Mouse (Mus musculus) liver (tissue): Measurements from ENCODE around the gene Kcnk12.

Source experiments
- DNase-seq: peaks from one replicate; pipeline ENCODE4 v3.0.0-alpha.2; 2020; ENCODE audit warnings: mixed read lengths

Kcnk12 gene

GRCm38 (mm10) chr17:87784911-87785310, 12.9 kb downstream of the Kcnk12 start:
- DNase-seq = no peak

DNA sequence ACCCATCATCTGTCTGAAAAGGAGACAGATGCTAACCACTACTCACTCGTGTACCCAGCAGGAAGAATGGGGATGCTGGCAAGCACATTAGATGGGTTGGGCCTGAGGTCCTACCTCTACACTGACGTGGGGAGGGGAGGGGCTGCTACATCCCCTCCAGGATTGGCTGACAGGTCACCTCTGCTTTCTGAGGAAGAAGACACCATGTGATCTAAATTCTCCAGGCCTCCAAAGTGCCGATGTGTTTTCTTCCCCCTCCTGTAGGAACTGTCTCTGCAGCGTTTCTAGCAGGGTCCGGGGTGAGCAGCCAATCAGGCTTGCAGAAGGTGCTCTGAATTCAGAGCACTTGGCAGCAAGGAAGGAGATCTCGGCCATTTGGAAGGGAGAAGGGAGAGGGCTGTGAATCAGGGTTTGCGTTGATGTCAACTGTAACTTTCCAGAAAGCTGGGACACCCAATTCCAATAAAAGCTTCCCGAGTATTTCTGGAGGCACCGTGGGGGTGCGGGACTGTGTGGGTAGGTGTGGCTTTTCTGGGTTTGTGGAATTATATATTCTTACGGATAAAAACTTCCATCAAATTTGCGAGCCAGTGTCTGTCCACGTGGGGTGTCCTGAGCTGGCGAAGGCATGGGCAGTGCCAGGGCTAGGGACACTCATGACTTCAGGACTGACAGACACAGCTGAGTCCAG, 13.5 kb downstream of the Kcnk12 start:
- DNase-seq = no peak

DNA sequence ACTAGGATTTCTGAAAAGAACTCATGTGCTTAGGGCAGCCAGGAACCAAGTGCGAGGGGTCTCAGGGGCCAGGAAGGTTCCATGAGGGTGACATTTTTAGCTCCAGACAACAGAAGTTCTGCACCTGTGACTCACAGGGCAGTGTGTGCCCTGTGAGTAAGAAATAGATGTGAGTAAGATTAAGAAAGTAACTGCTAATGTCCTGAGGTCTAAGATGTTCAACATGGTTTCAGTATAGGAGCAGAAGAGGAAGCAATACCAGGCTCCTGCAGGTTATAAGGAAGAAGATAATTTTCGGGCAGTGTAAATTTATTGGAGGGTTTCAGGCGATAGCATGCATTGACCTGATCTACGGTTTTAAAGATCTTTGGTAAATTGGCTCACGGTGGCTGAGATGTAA, 16.6 kb downstream of the Kcnk12 start:
- DNase-seq = no peak

- no peak for DNase-seq
Observed at GRCm38 (mm10) chr17:87780164-87780563, 17.6 kb downstream of the Kcnk12 start.

DNA sequence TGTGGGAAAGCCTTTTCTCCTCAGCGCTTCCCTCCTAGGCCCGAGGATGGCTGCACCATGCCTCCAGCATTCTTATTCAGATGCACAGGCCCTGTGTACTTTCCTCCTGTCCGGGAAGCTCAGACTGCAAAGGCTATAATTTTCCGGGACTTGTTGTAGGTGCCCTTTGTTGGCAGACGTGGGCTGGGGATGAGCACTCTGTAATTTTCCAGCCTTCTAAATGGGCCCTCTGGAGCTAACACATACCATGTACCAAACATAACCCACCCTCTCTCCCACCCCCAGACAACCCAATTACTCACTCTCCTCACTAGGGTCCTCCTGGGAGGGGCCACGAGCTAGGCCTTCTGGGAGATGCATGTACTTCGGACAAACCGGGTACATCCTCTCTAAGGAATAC, 22.8 kb downstream of the Kcnk12 start:
- DNase-seq = no peak

DNA sequence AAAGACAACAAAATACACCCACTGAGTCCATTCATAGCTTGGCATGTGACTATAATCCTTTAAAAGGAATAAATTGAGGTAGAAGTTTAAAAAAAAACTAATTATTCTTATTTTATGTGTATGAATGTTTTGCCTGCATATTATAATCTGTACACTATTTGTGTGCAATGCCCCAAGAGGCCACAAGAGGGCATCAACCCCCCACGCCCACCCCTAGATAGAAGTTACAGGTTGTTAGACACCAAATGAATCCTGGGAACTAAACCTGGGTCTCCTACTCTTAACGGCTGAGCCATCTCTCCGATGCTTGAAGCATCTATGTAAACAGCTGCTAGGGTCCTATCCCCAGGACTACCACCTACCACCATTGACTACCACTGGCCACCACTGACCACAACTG, 24.6 kb downstream of the Kcnk12 start:
- no peak for DNase-seq

DNA sequence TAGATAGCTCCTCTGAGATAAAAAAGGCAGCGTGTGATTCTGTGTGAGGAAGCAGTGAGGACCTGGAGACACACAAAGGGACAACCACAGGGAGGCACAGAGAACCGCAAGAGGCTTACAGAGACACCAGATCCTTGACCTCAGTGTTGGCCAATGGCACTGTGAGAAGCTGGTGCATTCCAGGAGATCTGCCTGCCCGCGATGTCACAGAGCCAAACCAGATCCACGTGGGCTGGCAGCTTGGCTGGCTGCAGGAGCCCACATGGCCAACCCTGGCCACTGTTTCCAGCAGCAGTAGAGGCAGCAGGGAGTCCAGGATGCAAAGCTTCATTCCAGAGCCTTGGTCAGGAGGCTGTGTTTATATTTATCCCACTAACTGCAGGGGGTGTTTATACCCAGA, 27.0 kb downstream of the Kcnk12 start:
- no peak for DNase-seq

- DNase-seq = no peak
Observed at GRCm38 (mm10) chr17:87766888-87767287, 30.9 kb downstream of the Kcnk12 start.

DNA sequence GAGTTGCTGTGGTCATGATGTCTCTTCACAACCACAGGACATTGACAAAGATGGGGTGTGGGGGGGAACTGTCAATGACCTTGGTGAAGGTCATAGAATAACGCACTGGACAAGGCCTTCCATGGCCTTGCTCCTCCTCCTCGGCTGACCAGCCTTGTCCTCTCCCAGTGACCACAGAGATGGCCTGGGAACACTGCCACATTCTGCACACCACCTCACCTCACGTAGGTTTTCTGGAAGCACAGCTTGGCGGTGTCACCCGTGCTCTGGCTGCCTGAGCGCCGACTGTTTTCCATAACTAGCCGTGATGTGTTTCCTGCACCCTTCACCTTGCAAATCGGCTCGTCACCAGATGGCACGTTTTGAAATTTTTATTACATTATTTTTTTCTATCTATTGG, 32.8 kb downstream of the Kcnk12 start:
- DNase-seq = no peak

- no peak for DNase-seq
Observed at GRCm38 (mm10) chr17:87763146-87763545, 34.6 kb downstream of the Kcnk12 start.

DNA sequence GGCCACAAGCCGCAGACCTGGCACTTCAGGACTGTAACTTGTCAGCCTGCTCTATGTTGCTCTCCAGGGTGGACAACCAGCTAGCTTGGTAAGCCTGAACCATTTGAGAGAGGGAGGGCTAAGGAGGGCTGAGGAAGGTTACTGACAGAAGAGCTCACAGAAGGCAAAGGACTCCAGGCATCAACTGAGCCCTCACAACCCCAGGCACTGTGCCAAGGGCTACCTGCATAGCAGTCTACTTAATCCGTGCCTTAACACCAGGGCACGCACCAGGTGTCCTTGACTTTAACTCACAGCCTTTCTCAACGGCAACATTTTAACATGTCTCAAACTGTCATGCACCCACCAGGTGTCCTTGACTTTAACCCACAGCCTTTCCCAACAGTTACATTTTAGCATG, 37.5 kb downstream of the Kcnk12 start:
- no peak for DNase-seq

DNA sequence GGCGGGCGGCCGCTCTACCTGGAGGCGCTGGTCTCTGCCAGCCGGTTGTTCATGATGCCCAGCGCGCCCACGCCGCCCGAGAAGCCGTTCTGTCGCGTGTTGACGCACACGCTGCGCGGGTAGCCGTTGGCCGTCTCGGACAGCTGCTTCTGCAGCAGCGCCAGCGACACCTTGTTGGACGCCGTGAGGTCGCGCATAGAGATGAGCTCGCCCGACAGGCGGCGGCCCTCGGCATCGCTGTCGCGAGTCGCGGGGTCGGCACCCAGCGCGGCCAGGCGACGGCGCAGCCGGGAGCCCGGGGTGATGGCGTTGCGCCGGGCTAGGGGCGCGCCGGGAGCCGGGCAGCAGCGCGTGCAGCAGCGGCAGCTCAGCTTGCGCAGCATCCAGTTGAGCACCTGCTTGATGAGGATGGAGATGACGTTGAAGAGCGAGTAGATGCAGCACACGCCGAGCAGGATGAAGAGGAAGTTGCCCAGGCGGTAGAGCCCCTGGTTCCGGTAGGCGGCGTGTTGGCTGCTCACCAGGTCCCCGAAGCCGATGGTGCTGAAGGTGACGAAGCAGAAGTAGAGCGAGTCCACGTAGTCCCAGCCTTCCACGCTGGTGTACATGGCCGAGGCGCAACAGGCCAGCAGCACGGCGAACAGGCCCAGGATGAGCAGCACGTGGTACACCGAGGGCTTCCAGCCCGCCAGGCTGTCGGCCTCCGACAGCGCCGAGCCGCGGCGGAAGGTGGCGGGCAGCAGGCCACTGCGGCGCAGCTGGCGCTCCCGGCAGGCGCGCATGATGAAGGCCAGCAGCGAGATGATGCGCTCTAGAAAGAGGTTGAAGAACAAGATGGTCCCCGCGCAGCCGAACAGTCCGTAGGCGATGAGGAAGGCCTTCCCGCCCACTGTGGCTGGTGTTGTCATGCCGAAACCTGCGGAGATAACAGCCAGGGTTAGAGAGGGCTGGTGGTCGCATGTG, 51.6 kb downstream of the Kcnk12 start:
- peak; percentile 17 for DNase-seq

DNA sequence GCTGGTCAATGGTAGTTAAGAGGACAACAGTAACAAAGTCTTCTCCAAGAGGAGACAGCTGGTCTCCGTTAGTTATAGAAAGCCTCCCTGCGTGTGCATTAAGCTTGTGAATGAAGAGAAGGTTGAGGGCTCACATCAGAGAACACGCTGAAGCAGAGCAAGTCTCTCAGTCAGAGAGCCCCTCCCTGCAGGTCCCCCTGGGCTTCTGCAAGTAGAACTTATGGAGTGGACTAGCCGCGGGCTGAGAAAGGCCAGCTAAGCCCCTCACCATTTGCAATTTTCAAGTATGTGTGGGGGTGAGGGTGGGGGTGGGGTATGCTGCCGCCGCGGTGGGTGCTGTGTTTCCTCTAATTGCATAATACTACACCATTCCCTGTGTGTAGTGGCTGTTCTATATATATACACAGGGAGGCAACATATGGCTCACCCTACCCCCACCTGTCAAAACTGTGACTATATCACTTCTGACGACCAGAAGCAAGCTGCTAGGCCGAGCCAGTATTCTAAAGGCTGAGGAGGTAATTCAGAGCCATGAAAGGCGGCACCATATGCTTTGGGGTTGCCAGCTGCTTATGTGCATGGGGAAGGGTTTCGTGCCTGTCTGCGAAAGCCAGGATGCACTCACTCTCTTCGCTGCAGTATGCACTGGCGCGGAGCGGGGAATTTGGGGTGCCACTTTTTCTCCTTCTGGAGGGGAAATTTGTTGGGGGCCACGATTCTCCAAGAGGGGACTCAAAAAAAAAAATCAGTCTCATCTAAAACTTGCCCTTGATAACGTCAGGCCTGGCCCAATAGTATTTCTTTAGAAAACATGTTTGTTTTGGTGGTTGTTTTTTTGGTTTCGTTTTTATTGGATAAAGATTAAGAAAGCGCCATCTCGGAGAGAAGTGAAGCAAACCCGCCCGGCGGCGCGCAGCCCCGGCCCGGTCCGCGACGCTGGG, 52.5 kb downstream of the Kcnk12 start:
- no peak for DNase-seq

- DNase-seq = no peak
Observed at GRCm38 (mm10) chr17:87739835-87740234, 58.0 kb downstream of the Kcnk12 start.

DNA sequence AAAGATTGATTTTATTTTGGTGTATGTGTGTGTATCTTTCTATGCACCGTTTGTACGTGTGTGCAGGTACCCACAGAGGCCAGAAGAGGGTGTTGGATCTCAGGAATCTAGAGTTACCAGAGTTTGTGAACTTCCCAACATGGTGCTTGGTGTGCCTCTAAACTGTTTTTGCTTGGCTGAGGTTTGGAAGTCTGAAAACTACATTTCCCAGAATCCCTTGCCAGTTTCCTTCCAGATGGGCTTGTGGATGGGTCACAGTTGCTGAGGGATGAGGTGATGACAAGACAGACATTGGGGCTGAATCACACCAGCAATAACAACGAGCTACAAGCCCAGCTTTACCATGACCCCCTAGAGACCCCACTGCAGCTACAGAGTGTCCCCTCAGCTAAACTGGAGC, 60.6 kb downstream of the Kcnk12 start:
- no peak for DNase-seq

DNA sequence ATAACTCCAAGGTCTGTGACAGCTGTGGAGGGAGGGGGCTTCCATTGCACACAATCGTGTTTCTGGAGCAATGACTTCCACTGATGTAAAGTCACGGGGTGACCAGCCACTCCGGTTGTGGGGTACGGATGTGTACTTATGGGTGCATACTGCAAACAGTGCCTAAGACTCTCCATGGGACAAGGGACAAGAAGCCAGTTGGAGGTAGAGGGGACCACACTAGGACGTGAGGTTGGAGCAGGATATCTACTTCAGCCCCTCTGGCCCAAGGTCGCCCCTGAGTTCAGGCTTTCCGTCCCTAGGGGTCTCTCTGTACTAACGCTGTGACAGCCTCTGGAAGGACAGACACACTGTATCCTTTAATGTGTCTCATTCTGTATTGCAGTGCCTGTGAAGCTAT, 63.3 kb downstream of the Kcnk12 start:
- no peak for DNase-seq

GRCm38 (mm10) chr17:87731962-87732361, 65.8 kb downstream of the Kcnk12 start:
- DNase-seq = no peak

DNA sequence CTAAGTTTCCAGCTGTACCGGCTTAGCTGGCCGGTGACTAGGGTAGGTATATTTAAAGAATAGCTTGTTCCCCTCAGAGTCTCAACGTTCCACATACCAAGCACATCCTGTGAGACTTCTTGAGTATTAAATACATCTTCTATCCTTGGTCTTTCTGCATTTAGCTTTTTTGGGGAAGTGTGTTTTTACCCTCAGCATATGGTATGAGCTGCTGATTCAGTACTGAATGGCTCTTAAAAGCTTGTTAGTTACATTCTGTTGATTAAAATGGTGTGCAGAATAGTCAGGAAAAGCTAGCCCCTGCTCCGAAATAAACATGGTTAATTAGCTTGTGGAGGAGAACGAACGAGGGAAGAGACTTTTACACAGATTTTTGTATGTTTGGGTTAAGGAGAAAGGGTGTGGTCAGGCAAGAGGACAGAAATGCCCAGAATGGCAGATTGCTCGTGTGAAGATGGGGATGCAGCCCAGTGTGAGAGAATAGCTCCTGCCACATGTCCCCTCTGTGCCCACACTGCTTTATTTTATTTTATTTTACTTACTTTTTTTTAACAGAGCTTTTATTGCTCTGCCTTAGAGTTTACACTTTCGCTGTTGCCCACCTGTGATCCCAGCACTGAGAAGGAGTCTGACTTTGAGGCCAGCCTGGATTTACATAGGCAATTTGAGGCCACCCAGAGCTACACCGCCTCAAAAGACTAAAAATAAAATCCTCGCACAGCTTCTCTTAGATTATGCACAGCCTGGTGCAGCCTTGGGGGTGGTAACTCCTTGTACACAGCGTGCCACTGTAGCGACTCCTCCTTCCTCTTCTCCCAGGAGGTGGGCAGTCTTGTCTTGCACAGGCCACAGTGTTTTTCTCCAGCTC, 71.1 kb downstream of the Kcnk12 start:
- DNase-seq = no peak

DNA sequence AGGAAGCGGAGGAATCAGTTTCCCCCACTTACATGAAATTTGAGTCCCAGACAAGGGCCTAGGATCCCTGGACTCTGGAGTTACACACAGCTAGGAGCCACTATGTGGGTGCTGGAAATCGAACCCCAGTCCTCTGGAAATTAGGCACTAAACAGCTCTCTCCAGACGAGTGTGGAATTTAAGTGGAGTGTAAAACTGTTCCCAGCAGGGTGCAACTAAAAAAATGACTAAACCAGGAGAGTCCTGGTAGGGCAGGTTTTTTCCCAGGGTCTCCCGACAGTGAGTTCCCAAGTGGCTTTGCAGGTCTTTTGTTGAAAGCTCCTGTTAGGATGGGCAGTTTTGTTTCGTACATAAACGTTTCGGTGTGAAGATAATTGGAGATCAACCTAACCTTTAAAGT, 73.1 kb downstream of the Kcnk12 start:
- no peak for DNase-seq

DNA sequence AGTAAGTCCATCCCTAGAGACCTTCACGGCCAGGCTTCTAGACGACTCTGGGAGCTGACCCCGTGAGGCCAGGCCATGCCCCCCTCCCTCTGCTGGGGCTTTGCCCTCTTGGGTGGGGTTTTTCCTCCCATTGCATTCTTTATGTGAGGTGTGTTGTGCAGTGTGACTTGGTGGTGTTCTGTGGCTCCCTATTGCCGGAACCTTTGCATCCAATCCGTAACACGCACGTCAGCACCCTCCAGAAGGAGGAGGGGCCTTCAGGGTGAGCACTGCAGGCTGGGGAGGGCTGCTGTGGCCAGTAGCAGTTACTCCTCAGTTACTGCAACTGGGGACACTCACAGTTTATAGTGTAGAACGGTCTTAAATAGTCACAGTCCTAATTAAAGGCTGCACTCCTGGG, 97.7 kb downstream of the Kcnk12 start:
- no peak for DNase-seq

GRCm38 (mm10) chr17:87698996-87699765, 98.6 kb downstream of the Kcnk12 start:
- no peak for DNase-seq
